Mouse (Mus musculus): ENCODE measurements around the gene Ccdc134.

DNA sequence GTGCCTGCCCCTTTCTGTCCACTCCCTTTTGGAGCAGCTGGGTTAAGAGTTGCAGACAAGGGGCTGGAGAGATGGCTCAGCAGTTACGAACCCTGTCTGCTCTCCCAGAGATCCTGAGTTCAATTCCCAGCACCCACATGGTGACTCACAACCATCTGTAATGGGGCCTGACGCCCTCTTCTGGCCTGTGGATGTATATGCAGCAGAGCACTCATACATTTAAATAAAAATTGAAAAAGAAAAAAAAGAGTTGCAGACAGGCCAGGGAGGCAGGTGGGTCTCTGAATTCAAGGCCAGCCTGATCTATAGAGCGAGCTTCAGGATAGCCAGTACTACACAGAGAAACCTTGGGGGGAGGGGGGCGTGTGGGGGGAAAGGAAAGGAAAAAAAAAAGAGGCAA, 59.7 kb downstream of the Ccdc134 start:
- TF ChIP-seq CTCF (IDR thresholded peaks at IDR 0.05; ENCODE audit: insufficient read depth, low read length) (no peak), POLR2A (IDR thresholded peaks at IDR 0.05; ENCODE audit: borderline replicate concordance, extremely low read depth, low read depth, low read length) (no peak)
